Mouse (Mus musculus) gastrocnemius, adult 2 months (tissue): ENCODE measurements around the gene Anxa1. TPM values are rescaled to one million over a fixed set of nuclear protein-coding genes. Genes with fewer than 3 reads are reported as not detected.

ENCODE experiments used
- DNase-seq: peaks from one replicate; pipeline ENCODE4 v3.0.0; 2022
- H3K27ac ChIP-seq: fragments of 200-600 bp; 2 replicates; pipeline ENCODE4 v1.8.1; 2022; ENCODE audit warnings: mild to moderate bottlenecking
- H3K4me3 ChIP-seq: fragments of 200-600 bp; 2 replicates; pipeline ENCODE4 v1.8.1; 2022; ENCODE audit warnings: mild to moderate bottlenecking, moderate library complexity
- CTCF ChIP-seq: fragments of 200-600 bp; IDR thresholded peaks from 2 replicates; pipeline ENCODE4 v1.8.1; 2022; ENCODE audit warnings: antibody characterized with exemption, mild to moderate bottlenecking, moderate library complexity
- intact Hi-C: fragments of 180-260 bp; cut with DNase I; formaldehyde crosslinking; loops from one replicate; pipeline ENCODE4 v1.15.1; 2025
- total RNA-seq, 2 experiments: library from RNA; stranded (reverse); gene quantifications; 2 replicates each; pipeline ENCODE4 v1.2.3; 2021

Anxa1 gene
- total RNA-seq, 2 experiments from 2014 or later = 12.0 to 19.1 TPM

- no peak for DNase-seq
- TF ChIP-seq CTCF = no peak
- intact Hi-C loops = loop anchor here (10.0 kb wide), 1 partner anchor 400 kb away; no protein-coding TSS in a partner anchor
- Histone ChIP-seq H3K4me3 (no peak overlapping the region), H3K27ac (no peak overlapping the region)
Observed at GRCm38 (mm10) chr19:20364931-20365330, 25.8 kb downstream of the Anxa1 start.

- Histone ChIP-seq H3K4me3 (no peak overlapping the region), H3K27ac (no peak overlapping the region)
- intact Hi-C loops = loop anchor here (2.0 to 10.0 kb wide), 2 partner anchors 72 to 402 kb away; no protein-coding TSS in a partner anchor
- no peak for DNase-seq
- peak; percentile 26; the same call in 1 of the 2 replicates for TF ChIP-seq CTCF
Observed at GRCm38 (mm10) chr19:20363221-20363620, 27.5 kb downstream of the Anxa1 start.

- H3K4me3 ChIP-seq = no peak overlapping the region
- no peak overlapping the region for H3K27ac ChIP-seq
- TF ChIP-seq CTCF = peak; percentile 77
- intact Hi-C loops = loop anchor here (2.0 to 10.0 kb wide), 2 partner anchors 73 to 403 kb away; no protein-coding TSS in a partner anchor
- DNase-seq = no peak
Observed at GRCm38 (mm10) chr19:20361917-20362577, 28.7 kb downstream of the Anxa1 start.

GRCm38 (mm10) chr19:20358679-20359078, 32.1 kb downstream of the Anxa1 start:
- DNase-seq = no peak
- H3K4me3 ChIP-seq = no peak overlapping the region
- intact Hi-C loops = no loop called here
- TF ChIP-seq CTCF = no peak
- no peak overlapping the region for H3K27ac ChIP-seq

- Histone ChIP-seq H3K4me3 (no peak overlapping the region), H3K27ac (no peak overlapping the region)
- DNase-seq = peak; percentile 70
- intact Hi-C loops = no loop called here
- TF ChIP-seq CTCF = peak; percentile 87
Observed at GRCm38 (mm10) chr19:20345317-20345917, 45.3 kb downstream of the Anxa1 start.

- peak; percentile 75 for TF ChIP-seq CTCF
- intact Hi-C loops = no loop called here
- no peak overlapping the region for H3K4me3 ChIP-seq
- H3K27ac ChIP-seq = no peak overlapping the region
- DNase-seq = no peak
Observed at GRCm38 (mm10) chr19:20344511-20345316, 46.0 kb downstream of the Anxa1 start.

GRCm38 (mm10) chr19:20344052-20344451, 46.7 kb downstream of the Anxa1 start:
- Histone ChIP-seq H3K27ac (no peak overlapping the region), H3K4me3 (no peak overlapping the region)
- DNase-seq = no peak
- intact Hi-C loops = no loop called here
- no peak for TF ChIP-seq CTCF

Other genes with a start within 250 kb of the Anxa1 start
- 100 to 1,000 TPM in 1 of 2 experiments, 10 to 100 TPM in 1; 86.6 to 180 TPM for gene Aldh1a1, start 101.8 kb upstream of the Anxa1 start, total RNA-seq